Mouse (Mus musculus): ENCODE measurements around the gene Tnfsf8.

Tnfsf8 gene

DNA sequence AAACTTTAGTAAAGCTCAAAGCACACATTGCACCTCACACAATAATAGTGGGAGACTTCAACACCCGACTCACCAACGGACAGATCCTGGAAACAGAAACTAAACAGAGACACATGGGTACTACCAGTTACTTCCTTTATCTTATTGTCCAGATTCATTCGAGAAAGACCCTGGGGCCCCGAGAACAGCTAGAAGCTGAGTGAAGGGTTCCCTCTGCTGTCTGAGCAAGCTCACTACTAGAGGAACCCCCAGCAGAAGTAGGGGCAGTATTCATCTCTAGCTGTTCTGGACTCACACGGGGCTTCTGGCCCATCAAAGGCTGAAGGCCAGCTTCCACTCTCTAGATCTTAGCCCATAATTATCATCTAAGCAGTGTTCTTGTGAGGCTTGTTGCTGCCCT is 20.7 kb downstream of the Tnfsf8 start:
- peak; percentile 34 for DNase-seq

DNA sequence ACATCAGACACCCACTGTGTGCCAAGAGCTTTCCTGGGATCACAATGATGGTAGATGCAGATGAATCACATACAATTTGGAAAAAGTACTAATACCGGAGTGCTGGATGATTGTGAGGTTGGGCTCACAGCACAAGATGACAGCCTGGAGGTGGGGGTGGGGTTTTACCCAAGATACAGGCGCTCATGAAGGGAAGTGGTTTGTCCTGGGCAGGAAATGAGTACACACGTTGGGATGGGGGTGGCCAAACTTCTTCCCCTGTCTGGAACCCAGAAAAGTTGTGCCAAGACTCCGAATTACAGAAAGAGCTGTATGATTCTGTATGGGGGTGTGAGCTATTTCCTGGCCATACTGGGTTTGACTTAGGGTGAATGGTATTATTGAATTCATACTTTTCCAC is 38.0 kb downstream of the Tnfsf8 start:
- no peak for DNase-seq

- DNase-seq: no peak
Measured at GRCm38 (mm10) chr4:63817505-63817904, 43.6 kb downstream of the Tnfsf8 start.

DNA sequence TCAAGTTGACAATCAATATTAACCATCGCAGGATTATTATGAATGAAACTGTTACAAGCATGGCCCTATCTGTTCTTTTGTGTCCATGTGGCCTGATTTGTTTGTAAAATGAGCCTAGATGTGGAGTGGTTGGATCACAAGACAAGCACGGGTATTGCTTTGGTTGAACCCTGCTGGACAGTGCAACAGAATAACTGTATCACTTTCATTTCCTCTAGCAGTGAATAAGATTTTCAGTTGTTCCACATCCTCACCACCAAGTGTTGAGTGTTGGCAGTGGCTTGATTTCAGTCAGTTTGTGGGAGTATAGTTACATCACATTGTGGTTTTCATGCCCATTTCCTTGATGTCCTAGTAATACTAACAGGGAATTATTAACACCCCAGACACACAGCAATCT is 45.5 kb downstream of the Tnfsf8 start:
- no peak for DNase-seq

DNA sequence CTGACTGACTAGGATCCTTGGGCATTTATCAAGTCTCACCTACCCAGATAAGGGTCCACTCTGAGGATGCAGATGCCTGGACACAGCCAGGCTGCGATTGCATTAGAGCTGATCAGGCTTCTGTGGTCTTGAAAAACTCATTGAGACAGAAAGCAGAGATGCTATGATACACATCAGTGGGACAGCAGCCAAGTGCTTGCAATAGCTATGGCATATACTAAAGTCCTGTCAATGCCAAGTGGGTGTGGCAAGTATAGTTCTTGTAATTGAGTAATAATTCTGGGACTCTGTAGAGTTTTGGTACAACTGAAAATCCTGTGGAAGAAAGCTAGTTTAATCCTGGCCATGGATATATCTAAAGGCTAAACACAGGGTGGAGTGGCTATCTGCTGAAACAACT is 63.1 kb downstream of the Tnfsf8 start:
- DNase-seq: no peak

DNA sequence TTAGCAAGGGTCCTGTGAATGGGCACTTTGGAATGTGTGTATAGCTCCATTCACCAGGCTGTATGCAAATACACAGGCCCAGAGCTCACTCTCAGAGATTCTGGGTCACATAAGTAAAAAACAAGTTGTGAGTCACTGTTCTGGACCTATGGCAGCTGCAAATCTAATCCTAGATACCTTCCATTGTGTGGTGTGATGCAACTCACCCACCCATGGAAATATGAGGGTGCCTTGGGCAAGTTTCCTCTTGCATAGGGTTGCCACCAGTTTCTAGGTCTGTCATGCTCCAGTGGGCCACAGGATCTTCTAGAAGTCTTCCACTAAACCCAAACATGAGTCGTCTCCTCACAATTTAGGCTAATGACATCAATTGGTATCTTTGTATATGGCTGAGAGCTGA is 64.6 kb downstream of the Tnfsf8 start:
- no peak for DNase-seq

- DNase-seq: no peak
Measured at GRCm38 (mm10) chr4:63792328-63792727, 68.8 kb downstream of the Tnfsf8 start.

GRCm38 (mm10) chr4:63785466-63785865 is 75.7 kb downstream of the Tnfsf8 start:
- no peak for DNase-seq

- no peak for DNase-seq
Measured at GRCm38 (mm10) chr4:63783826-63784225, 77.3 kb downstream of the Tnfsf8 start.

DNA sequence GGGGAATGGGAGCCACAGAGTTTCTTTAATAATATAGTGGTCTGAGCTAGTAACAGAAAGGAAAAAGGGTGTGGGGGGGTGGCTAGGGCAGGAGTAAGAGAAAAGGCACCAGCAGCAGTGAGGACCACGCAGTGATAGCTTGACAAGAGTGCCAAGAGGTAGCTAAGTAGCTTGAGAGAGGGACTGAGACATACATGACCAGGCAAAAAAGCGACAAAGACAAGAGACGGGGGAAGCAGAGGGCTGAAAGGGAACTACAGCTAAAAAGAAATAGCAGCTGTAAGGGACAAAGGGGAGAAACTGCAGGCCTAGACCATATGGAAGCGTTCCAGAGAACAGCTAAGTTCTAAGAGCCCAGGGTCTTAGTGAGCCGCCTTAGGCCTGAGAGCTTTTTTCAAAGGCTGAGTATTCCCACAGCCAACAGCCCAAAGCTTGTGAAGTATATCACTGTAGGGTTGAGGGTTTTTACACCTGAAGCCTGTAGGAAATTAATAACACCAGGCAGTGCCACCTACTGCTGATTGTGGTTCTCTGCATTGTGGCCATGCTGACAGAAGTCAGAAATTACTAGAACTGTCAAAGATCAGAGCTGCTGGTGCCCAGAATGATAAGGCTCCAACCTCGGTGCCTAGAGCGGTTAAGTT is 78.1 kb downstream of the Tnfsf8 start:
- no peak for DNase-seq
